Comparison of ENCODE assay signal across 8 mouse cellular contexts in genomic region chr13:63305160-63306011, GRCm38 (mm10).
DNase-seq lines count a peak whose midpoint lies in the region; ATAC-seq and TF ChIP-seq lines count a peak whose summit lies in the region.

No protein-coding gene starts in this region.

- no peaks in the 10 kb centered on the region for H3K27me3 ChIP-seq in intestine, embryonic 14.5 days (replicated peaks; ENCODE audit: control insufficient read depth, insufficient read depth, low read length)
- H3K27me3 ChIP-seq in neural tube, embryonic 15.5 days (replicated peaks), result no peaks in the 10 kb centered on the region
- H3K27me3 ChIP-seq in forebrain, embryonic 15.5 days, result no peaks in the 10 kb centered on the region

- H3K9me3 ChIP-seq in intestine, embryonic 14.5 days (ENCODE audit: control insufficient read depth, low read length), result no peaks in the 10 kb centered on the region
- H3K9me3 ChIP-seq in neural tube, embryonic 15.5 days (replicated peaks), result no peaks in the 10 kb centered on the region
- H3K9me3 ChIP-seq in forebrain, embryonic 15.5 days, result no peaks in the 10 kb centered on the region

- H3K36me3 ChIP-seq in intestine, embryonic 14.5 days (ENCODE audit: control insufficient read depth, insufficient read depth, low read length), result peaks cover 47% of the 10 kb centered on the region
- peaks cover 10% of the 10 kb centered on the region; the same call in 1 of the 2 replicates for H3K36me3 ChIP-seq in neural tube, embryonic 15.5 days
- H3K36me3 ChIP-seq in forebrain, embryonic 15.5 days, result peaks cover 6% of the 10 kb centered on the region

- H3K9ac ChIP-seq in intestine, embryonic 14.5 days (ENCODE audit: low read length), result no peak overlapping the region
- no peak overlapping the region for H3K9ac ChIP-seq in neural tube, embryonic 15.5 days (replicated peaks)
- H3K9ac ChIP-seq in forebrain, embryonic 15.5 days (replicated peaks), result no peak overlapping the region

- ATAC-seq in intestine, embryonic 14.5 days (replicated peaks; ENCODE audit: low FRiP score, low TSS enrichment, low read depth), result peak; percentile 41
- peak; percentile 71 for ATAC-seq in neural tube, embryonic 15.5 days (ENCODE audit: low FRiP score)
- ATAC-seq in forebrain, embryonic 15.5 days (replicated peaks), result no peak

- WGBS in intestine, embryonic 14.5 days, result 48% methylated on average over 16 of the region's 16 CpGs
- 14% methylated on average over 16 of the region's 16 CpGs for WGBS in neural tube, embryonic 15.5 days
- WGBS in forebrain, embryonic 15.5 days, result 85% methylated on average over 16 of the region's 16 CpGs

- DNase-seq in layer of hippocampus, adult 2 months (ENCODE audit: low spot score in 2 of 2), result no peak
- DNase-seq in layer of hippocampus, postnatal 36 days, result no peak
- peak; percentile 60 to 70 for DNase-seq in adrenal gland, postnatal 36 days
- DNase-seq in embryo, embryonic 10 days (ENCODE audit: low spot score), result peak; percentile 46
- no peak for DNase-seq in intestine, embryonic 14.5 days (ENCODE audit: low spot score)
- no peak for DNase-seq in thymus, postnatal 25 days

- peak overlapping the region; percentile 81 for H3K27ac ChIP-seq in layer of hippocampus, adult 2 months
- peak overlapping the region; percentile 29; the same call in 1 of the 2 replicates for H3K27ac ChIP-seq in intestine, embryonic 14.5 days (ENCODE audit: low read depth)
- peak overlapping the region; percentile 77 for H3K27ac ChIP-seq in neural tube, embryonic 15.5 days (replicated peaks)
- no peak overlapping the region for H3K27ac ChIP-seq in forebrain, embryonic 15.5 days (replicated peaks)

- H3K4me2 ChIP-seq in intestine, embryonic 14.5 days (ENCODE audit: low read length), result no peak overlapping the region
- no peak overlapping the region for H3K4me2 ChIP-seq in neural tube, embryonic 15.5 days
- H3K4me2 ChIP-seq in forebrain, embryonic 15.5 days (replicated peaks), result no peak overlapping the region

- H3K4me1 ChIP-seq in intestine, embryonic 14.5 days (replicated peaks; ENCODE audit: control insufficient read depth, insufficient read depth, low read length), result no peaks in the 10 kb centered on the region; the same call in 1 of the 2 replicates
- H3K4me1 ChIP-seq in neural tube, embryonic 15.5 days, result peaks cover 31% of the 10 kb centered on the region
- no peaks in the 10 kb centered on the region for H3K4me1 ChIP-seq in forebrain, embryonic 15.5 days

- H3K4me3 ChIP-seq in layer of hippocampus, adult 2 months, result no peak overlapping the region
- H3K4me3 ChIP-seq in intestine, embryonic 14.5 days (ENCODE audit: low read depth, low read length), result no peak overlapping the region
- no peak overlapping the region for H3K4me3 ChIP-seq in neural tube, embryonic 15.5 days (replicated peaks)
- H3K4me3 ChIP-seq in forebrain, embryonic 15.5 days, result no peak overlapping the region

- TF ChIP-seq CTCF in layer of hippocampus, adult 2 months (conservative IDR thresholded peaks at IDR 0.05), result no peak

Comparison
In these comparisons a context has a peak if more than half of its experiments do, and no peak if none do; other contexts are left out.
1. DNase-seq: peak in adrenal gland, postnatal 36 days (2 of 2) and embryo, embryonic 10 days (single experiment); none in layer of hippocampus, adult 2 months (0 of 2), layer of hippocampus, postnatal 36 days (0 of 2), intestine, embryonic 14.5 days (single experiment) and thymus, postnatal 25 days (single experiment).